Mouse (Mus musculus) liver, embryonic 15.5 days (tissue): ENCODE measurements around the gene Zbtb3. TPM values are rescaled to one million over a fixed set of nuclear protein-coding genes. Genes with fewer than 3 reads are reported as not detected.

Experiments
- ATAC-seq: fragments of 200-750 bp; cut with Nextera tagmentation; 2 replicates; pipeline ENCODE4 v1.8.0; 2017; ENCODE audit warnings: moderate number of reproducible peaks, mild to moderate bottlenecking, moderate library complexity; ENCODE audit not compliant: insufficient read depth
- H3K27ac ChIP-seq: fragments of 300-500 bp; sonication (generic); replicated peaks from 2 replicates; pipeline ENCODE4 v1.5.1; 2015; ENCODE audit warnings: mild to moderate bottlenecking, inconsistent platforms
- H3K27me3 ChIP-seq: fragments of 300-500 bp; sonication (generic); 2 replicates; pipeline ENCODE4 v1.6.1; 2015; ENCODE audit warnings: mild to moderate bottlenecking, inconsistent platforms
- H3K36me3 ChIP-seq: fragments of 300-500 bp; sonication (generic); replicated peaks from 2 replicates; pipeline ENCODE4 v1.6.1; 2015; ENCODE audit warnings: moderate library complexity, mild to moderate bottlenecking, inconsistent platforms
- H3K4me1 ChIP-seq: fragments of 300-500 bp; sonication (generic); replicated peaks from 2 replicates; pipeline ENCODE4 v1.6.1; 2015; ENCODE audit warnings: inconsistent platforms
- H3K4me2 ChIP-seq: fragments of 300-500 bp; sonication (generic); 2 replicates; pipeline ENCODE4 v1.6.1; 2015; ENCODE audit warnings: moderate library complexity, mild to moderate bottlenecking, inconsistent platforms
- H3K4me3 ChIP-seq: fragments of 300-500 bp; sonication (generic); replicated peaks from 2 replicates; pipeline ENCODE4 v1.5.1; 2015; ENCODE audit warnings: mild to moderate bottlenecking, inconsistent platforms
- H3K9ac ChIP-seq: fragments of 300-500 bp; sonication (generic); 2 replicates; pipeline ENCODE4 v1.6.1; 2015; ENCODE audit warnings: moderate library complexity, mild to moderate bottlenecking, inconsistent platforms
- H3K9me3 ChIP-seq: fragments of 300-500 bp; sonication (generic); replicated peaks from 2 replicates; pipeline ENCODE4 v1.6.1; 2016; ENCODE audit warnings: inconsistent platforms
- WGBS: fragments of 180-500 bp; shearing (Covaris S2); methylation state at CpG from one replicate; pipeline ENCODE4 v1.1.7; 2015; ENCODE audit warnings: mixed read lengths; ENCODE audit not compliant: insufficient replicate concordance; 5-methylcytosine and 5-hydroxymethylcytosine counted together
- polyA plus RNA-seq: library from polyadenylated mRNA; unstranded; fragments of >200 nt; fragmentation: Nextera tagmentation; extraction: Ambion mirVana; gene quantifications from 2 replicates; pipeline ENCODE4 v1.2.1, GENCODE M21; 2015

The Zbtb3 gene
- polyA plus RNA-seq, 1 experiment from 2014 or later, result 1.2 TPM

- peak overlapping the region; percentile 97 for H3K9ac ChIP-seq
- H3K36me3 ChIP-seq, result peaks cover 48% of the 10 kb centered on the region
- WGBS, result 24% methylated on average over 6 of the region's 6 CpGs
- no peaks in the 10 kb centered on the region for H3K9me3 ChIP-seq
- no peak for ATAC-seq
- H3K4me1 ChIP-seq, result peaks cover 51% of the 10 kb centered on the region
- peak overlapping the region; percentile 88 for H3K4me3 ChIP-seq
- peak overlapping the region; percentile 92 for H3K4me2 ChIP-seq
- H3K27me3 ChIP-seq, result no peaks in the 10 kb centered on the region
- peak overlapping the region; percentile 99 for H3K27ac ChIP-seq
Measured at GRCm38 (mm10) chr19:8773409-8773808, 28.9 kb upstream of the Zbtb3 start.

DNA sequence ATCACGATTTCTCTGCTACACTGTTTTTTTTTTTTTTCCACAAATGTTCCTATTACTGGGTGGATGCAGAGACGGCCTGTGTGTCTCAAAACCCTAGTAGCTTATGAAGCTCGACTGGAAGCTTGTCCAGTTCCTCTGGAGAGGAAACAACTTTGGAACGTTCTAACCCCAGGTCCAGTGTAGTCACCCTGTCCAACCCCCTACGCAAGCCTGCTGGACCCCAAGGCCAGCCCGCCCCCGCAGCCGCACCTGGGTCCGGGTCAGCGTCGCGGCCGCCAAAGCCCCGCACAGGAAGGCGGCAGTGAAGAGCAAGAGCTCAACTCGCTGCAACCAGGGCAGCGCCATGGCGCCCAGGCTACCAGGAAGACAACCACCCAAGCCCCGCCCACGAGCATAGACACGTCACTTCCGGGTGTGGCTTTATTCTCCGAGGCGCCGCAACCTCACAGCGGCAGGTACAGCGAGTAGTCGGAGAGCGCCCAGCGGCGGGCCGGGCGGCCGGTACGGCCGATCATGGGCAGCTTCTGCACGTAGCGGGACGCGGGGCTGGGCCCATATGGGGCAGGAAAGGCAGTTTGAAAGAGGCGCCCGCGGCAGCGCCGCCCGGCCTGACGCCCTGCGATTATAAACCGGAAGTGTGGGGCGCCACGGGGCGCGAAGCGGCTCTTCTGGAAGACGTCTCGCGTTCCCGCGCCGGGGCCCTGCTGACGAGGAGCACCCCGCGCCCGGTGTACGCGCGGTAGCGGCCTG lies 28.1 kb upstream of the Zbtb3 start, which contains the start of gene Tmem179b:
Tmem179b (minus strand) TSS at position 382 of the 750 bp plus-strand sequence.
- Histone ChIP-seq H3K9ac (peak within 1 kb of the TSS; percentile 97), H3K36me3 (peaks cover 44% of the 10 kb centered on the region), H3K4me2 (peak within 1 kb of the TSS; percentile 92), H3K4me3 (peak within 1 kb of the TSS; percentile 88), H3K27ac (peak within 1 kb of the TSS; percentile 99), H3K4me1 (peaks cover 51% of the 10 kb centered on the region), H3K9me3 (no peaks in the 10 kb centered on the region), H3K27me3 (no peaks in the 10 kb centered on the region)
- ATAC-seq, result peak; percentile 88
- under 1% methylated on average over 68 of the region's 68 CpGs for WGBS

DNA sequence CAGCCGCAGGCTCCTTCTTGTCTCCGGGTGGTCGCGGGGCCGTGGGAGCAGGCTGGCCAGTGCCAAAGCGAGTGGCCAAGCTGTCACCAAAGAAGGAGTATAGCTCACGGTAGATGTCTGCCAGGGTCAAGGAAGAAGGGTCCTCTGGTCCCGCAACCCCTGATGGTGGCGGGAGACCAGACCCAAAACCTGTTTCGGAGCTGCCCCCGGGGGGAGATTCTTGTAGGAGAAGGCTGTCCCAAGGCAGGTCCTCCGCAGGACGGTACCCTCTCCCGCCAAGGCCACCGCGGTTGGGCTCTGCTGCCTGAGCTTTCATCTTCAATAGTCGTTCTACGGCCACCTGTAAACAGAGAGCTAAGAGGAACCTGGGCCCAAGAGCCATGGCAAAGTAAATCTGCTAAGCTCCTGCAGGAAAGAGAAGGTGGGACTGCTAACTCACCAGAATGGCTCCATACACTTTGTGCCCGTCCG lies 27.4 kb upstream of the Zbtb3 start:
- 3% methylated on average over 20 of the region's 20 CpGs for WGBS
- Histone ChIP-seq H3K36me3 (peaks cover 41% of the 10 kb centered on the region), H3K27me3 (no peaks in the 10 kb centered on the region), H3K9ac (peak overlapping the region; percentile 97), H3K4me1 (peaks cover 51% of the 10 kb centered on the region), H3K9me3 (no peaks in the 10 kb centered on the region), H3K4me3 (peak overlapping the region; percentile 88), H3K27ac (peak overlapping the region; percentile 99), H3K4me2 (peak overlapping the region; percentile 92)
- no peak for ATAC-seq

DNA sequence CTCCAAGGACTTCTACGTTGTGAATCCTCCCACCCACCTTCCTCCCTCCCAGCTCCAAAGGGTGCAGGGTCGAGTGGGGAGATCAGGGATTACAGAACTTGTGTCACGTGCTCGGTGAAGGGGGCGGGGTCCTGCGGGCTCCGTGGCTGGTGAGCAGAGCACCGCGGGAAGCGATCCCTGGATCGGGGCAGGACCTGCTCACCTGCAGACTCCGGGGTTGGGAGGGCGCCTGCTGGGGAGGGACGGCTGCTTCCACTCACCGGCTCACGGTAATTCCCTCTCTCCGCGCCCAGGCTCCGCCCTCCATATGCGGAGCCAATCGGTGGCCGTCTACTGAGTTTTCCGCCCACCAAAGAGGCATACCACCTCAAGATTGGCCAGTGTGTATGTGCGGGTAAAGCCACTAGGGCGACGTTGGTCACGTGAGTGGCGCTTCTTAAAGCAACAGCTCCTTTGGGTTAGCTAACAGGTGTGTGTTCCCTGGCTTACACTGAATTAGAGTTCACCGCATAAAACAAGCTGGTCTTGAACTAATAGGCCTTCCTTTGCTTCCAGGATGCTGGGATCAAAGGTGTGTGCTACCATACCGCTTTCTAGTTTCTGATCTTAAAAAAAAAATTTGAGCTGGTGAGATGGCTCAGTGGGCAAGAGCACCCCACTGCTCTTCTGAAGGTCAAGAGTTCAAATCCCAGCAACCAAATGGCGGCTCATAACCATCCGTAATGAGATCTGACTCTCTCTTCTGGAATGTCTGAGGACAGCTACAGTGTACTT lies 16.2 kb upstream of the Zbtb3 start, which contains the start of gene Taf6l:
Taf6l (minus strand) TSS at position 410 of the 774 bp plus-strand sequence.
- H3K9ac ChIP-seq, result peak within 1 kb of the TSS; percentile 82
- peak within 1 kb of the TSS; percentile 89 for H3K4me3 ChIP-seq
- no peaks in the 10 kb centered on the region for H3K9me3 ChIP-seq
- H3K27ac ChIP-seq, result peak within 1 kb of the TSS; percentile 89
- H3K36me3 ChIP-seq, result peaks cover 32% of the 10 kb centered on the region
- H3K4me1 ChIP-seq, result peaks cover 24% of the 10 kb centered on the region
- ATAC-seq, result peak; percentile 99
- H3K27me3 ChIP-seq, result no peaks in the 10 kb centered on the region
- peak within 1 kb of the TSS; percentile 86 for H3K4me2 ChIP-seq
- WGBS, result under 1% methylated on average over 32 of the region's 32 CpGs

GRCm38 (mm10) chr19:8788521-8788920 lies 13.8 kb upstream of the Zbtb3 start:
- Histone ChIP-seq H3K27me3 (no peaks in the 10 kb centered on the region), H3K4me1 (peaks cover 24% of the 10 kb centered on the region), H3K9ac (no peak overlapping the region), H3K4me3 (no peak overlapping the region), H3K27ac (no peak overlapping the region), H3K36me3 (peaks cover 22% of the 10 kb centered on the region), H3K4me2 (no peak overlapping the region), H3K9me3 (no peaks in the 10 kb centered on the region)
- no peak for ATAC-seq
- WGBS, result 48% methylated on average over 3 of the region's 3 CpGs

DNA sequence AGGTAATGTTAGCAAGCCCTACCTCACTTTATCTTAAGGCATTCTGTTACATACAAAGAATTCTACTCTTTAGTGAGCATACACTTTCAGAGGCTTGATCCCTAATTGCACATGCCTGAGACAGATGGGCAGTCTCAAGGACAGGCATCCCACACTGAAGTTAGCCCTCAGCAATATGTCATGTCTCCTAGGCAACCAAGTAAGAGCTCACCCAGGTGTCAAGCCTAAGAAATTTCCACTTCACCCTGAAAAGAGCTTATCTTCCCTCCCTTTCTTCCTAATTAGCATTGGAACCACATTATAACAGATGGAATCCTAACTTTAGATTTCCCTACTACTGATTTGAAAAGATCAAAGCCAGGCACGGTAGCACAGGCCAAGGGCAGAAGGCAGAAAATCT lies 13.2 kb upstream of the Zbtb3 start:
- Histone ChIP-seq H3K4me3 (no peak overlapping the region), H3K9ac (no peak overlapping the region), H3K9me3 (no peaks in the 10 kb centered on the region), H3K27me3 (no peaks in the 10 kb centered on the region), H3K27ac (no peak overlapping the region), H3K36me3 (peaks cover 25% of the 10 kb centered on the region), H3K4me2 (no peak overlapping the region), H3K4me1 (peaks cover 24% of the 10 kb centered on the region)
- no peak for ATAC-seq
- WGBS, result 75% methylated on average over 1 of the region's 1 CpGs

- Histone ChIP-seq H3K4me2 (no peak overlapping the region), H3K36me3 (peaks cover 35% of the 10 kb centered on the region), H3K27me3 (no peaks in the 10 kb centered on the region), H3K27ac (no peak overlapping the region), H3K9me3 (no peaks in the 10 kb centered on the region), H3K9ac (no peak overlapping the region), H3K4me1 (peaks cover 15% of the 10 kb centered on the region), H3K4me3 (no peak overlapping the region)
- 64% methylated on average over 7 of the region's 7 CpGs for WGBS
- ATAC-seq, result no peak
Measured at GRCm38 (mm10) chr19:8790171-8790570, 12.2 kb upstream of the Zbtb3 start.

DNA sequence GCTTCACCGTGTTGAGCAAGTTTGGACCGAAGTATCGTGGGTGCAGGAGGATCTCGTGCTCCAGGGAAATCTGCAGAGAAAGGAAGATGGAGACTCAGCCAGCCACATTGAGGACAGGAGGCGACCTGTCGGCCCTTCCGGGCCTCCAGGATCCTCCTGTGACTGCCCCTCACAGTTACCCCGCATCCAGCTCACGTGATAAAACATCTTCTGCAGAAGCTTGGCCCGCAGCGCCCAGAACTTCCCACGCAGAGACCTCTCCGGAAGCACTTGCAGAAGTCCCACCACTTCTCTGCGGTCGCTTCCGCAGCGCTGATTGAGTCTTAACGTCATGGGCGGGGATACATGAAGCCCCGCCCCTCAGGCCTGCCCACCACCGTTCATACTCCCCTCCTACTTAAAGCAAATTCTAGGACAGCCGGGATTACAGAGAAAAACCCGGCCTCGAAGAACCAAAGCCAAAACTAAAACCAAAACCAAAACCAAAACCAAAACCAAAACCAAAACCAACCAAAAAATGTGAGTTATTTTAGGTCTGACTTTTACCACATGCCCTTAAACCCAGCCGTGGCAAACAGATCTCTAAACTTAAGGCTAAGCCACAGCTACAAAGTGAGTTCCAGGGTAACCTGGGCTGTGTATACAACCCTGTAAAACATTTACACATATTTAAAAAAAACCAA lies 4.0 kb upstream of the Zbtb3 start, which contains the start of gene Polr2g:
Polr2g (minus strand) TSS at position 314 of the 683 bp plus-strand sequence.
- peak; percentile 53 for ATAC-seq
- Histone ChIP-seq H3K4me1 (peaks cover 52% of the 10 kb centered on the region), H3K4me2 (peak within 1 kb of the TSS; percentile 79), H3K9me3 (no peaks in the 10 kb centered on the region), H3K9ac (peak within 1 kb of the TSS; percentile 72), H3K4me3 (peak within 1 kb of the TSS; percentile 74), H3K36me3 (peaks cover 30% of the 10 kb centered on the region), H3K27ac (peak within 1 kb of the TSS; percentile 73), H3K27me3 (no peaks in the 10 kb centered on the region)
- under 1% methylated on average over 25 of the region's 25 CpGs for WGBS

- Histone ChIP-seq H3K9ac (no peak overlapping the region), H3K9me3 (no peaks in the 10 kb centered on the region), H3K27ac (no peak overlapping the region; the same call in 1 of the 2 replicates), H3K36me3 (peaks cover 25% of the 10 kb centered on the region), H3K27me3 (no peaks in the 10 kb centered on the region), H3K4me3 (peak overlapping the region; percentile 74), H3K4me1 (peaks cover 57% of the 10 kb centered on the region), H3K4me2 (peak overlapping the region; percentile 79)
- no peak for ATAC-seq
Measured at GRCm38 (mm10) chr19:8798947-8799315, 3.4 kb upstream of the Zbtb3 start.

DNA sequence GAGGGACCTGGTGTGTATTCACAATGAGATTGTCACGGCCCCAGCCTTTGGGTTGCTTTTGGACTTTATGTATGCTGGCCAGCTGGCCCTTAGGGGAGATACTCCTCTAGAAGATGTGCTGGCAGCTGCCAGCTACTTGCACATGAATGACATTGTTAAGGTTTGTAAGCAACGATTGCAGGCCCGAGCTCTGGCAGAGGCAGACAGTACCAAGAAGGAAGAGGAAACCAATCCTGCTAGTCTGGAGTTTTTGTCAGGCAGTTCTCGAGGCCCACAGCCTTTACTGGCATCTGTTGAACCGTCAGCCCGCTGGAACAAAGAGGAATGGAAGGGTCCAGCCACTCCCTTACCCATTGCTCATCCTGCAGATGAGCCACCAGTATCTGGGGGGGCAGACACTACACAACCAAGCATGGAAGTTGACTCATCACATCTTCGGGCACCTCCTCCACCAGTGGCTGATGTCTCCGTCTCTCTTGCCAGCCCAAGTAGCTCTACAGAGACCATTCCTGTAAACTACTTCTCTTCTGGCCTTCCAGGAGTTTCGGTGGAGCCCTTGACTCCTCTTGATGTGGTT lies 937 bp downstream of the Zbtb3 start:
- no peak for ATAC-seq
- Histone ChIP-seq H3K27ac (peak overlapping the region; percentile 76), H3K4me1 (peaks cover 43% of the 10 kb centered on the region), H3K4me2 (peak overlapping the region; percentile 81), H3K27me3 (no peaks in the 10 kb centered on the region), H3K36me3 (peaks cover 38% of the 10 kb centered on the region), H3K9ac (no peak overlapping the region), H3K4me3 (peak overlapping the region; percentile 73; the same call in 1 of the 2 replicates), H3K9me3 (no peaks in the 10 kb centered on the region)
- 70% methylated on average over 9 of the region's 9 CpGs for WGBS
